Mouse (Mus musculus) hindbrain, embryonic 15.5 days (tissue): ENCODE data around the gene Pcnx2. TPM values are rescaled to one million over a fixed set of nuclear protein-coding genes. Genes with fewer than 3 reads are reported as not detected.

Experiments used
- ATAC-seq: fragments of 200-750 bp; cut with Nextera tagmentation; 2 replicates; pipeline ENCODE4 v1.8.0; 2017; ENCODE audit warnings: low read depth, moderate number of reproducible peaks, moderate TSS enrichment; ENCODE audit not compliant: low FRiP score
- H3K27ac ChIP-seq: fragments of 300-500 bp; sonication (generic); replicated peaks from 2 replicates; pipeline ENCODE4 v1.5.1; 2015; ENCODE audit warnings: mild to moderate bottlenecking, inconsistent platforms
- H3K27me3 ChIP-seq: fragments of 300-500 bp; sonication (generic); 2 replicates; pipeline ENCODE4 v1.6.1; 2015; ENCODE audit warnings: control low read depth, inconsistent platforms
- H3K36me3 ChIP-seq: fragments of 300-500 bp; sonication (generic); 2 replicates; pipeline ENCODE4 v1.6.1; 2015; ENCODE audit warnings: control low read depth, inconsistent platforms
- H3K4me1 ChIP-seq: fragments of 300-500 bp; sonication (generic); replicated peaks from 2 replicates; pipeline ENCODE4 v1.6.1; 2015; ENCODE audit warnings: control low read depth, inconsistent platforms
- H3K4me2 ChIP-seq: fragments of 300-500 bp; sonication (generic); 2 replicates; pipeline ENCODE4 v1.6.1; 2015; ENCODE audit warnings: moderate library complexity, mild to moderate bottlenecking, inconsistent platforms
- H3K4me3 ChIP-seq: fragments of 300-500 bp; sonication (generic); 2 replicates; pipeline ENCODE4 v1.5.1; 2015; ENCODE audit warnings: mild to moderate bottlenecking, inconsistent platforms
- H3K9ac ChIP-seq: fragments of 300-500 bp; sonication (generic); 2 replicates; pipeline ENCODE4 v1.6.1; 2015; ENCODE audit warnings: inconsistent platforms
- H3K9me3 ChIP-seq: fragments of 300-500 bp; sonication (generic); 2 replicates; pipeline ENCODE4 v1.6.1; 2016; ENCODE audit warnings: control low read depth, inconsistent platforms
- WGBS: fragments of 180-500 bp; shearing (Covaris S2); methylation state at CpG from one replicate; pipeline ENCODE4 v1.1.7; 2015; 5-methylcytosine and 5-hydroxymethylcytosine counted together
- polyA plus RNA-seq: library from polyadenylated mRNA; unstranded; fragments of >200 nt; fragmentation: Nextera tagmentation; extraction: Ambion mirVana; gene quantifications from 2 replicates; pipeline ENCODE4 v1.2.1, GENCODE M21; 2015

Gene Pcnx2
- polyA plus RNA-seq, 1 experiment from 2014 or later, result 5.2 TPM

DNA sequence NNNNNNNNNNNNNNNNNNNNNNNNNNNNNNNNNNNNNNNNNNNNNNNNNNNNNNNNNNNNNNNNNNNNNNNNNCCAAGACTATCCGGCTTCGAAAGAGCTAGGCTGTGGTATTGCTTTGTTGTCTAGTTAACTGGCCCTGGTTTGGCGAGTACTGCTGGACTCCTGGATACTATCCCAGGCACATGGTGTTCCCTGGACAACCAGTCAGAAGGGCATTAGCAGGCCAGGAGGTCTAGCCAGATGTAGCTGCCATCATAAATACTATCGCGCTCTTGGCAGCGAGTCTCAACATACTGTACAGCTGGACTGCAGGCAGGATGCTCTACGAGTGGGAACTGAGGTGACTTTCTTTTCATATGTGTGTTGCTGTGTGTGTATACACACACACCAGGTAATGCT lies 175.4 kb downstream of the Pcnx2 start:
- no peak overlapping the region for H3K9ac ChIP-seq
- H3K27me3 ChIP-seq, result no peaks in the 10 kb centered on the region
- no peak overlapping the region for H3K4me2 ChIP-seq
- no peaks in the 10 kb centered on the region for H3K9me3 ChIP-seq
- no peak overlapping the region for H3K27ac ChIP-seq
- no peak overlapping the region for H3K4me3 ChIP-seq
- 80% methylated on average over 7 of the region's 7 CpGs for WGBS
- ATAC-seq, result no peak
- no peaks in the 10 kb centered on the region for H3K36me3 ChIP-seq
- no peaks in the 10 kb centered on the region for H3K4me1 ChIP-seq

GRCm38 (mm10) chr8:125718914-125719313 lies 179.2 kb downstream of the Pcnx2 start:
- H3K4me1 ChIP-seq, result peaks cover 12% of the 10 kb centered on the region
- WGBS, result 64% methylated on average over 4 of the region's 4 CpGs
- H3K27ac ChIP-seq, result no peak overlapping the region
- ATAC-seq, result no peak
- H3K4me2 ChIP-seq, result no peak overlapping the region
- H3K9ac ChIP-seq, result no peak overlapping the region
- no peak overlapping the region for H3K4me3 ChIP-seq
- H3K9me3 ChIP-seq, result no peaks in the 10 kb centered on the region
- no peaks in the 10 kb centered on the region for H3K36me3 ChIP-seq
- no peaks in the 10 kb centered on the region for H3K27me3 ChIP-seq

DNA sequence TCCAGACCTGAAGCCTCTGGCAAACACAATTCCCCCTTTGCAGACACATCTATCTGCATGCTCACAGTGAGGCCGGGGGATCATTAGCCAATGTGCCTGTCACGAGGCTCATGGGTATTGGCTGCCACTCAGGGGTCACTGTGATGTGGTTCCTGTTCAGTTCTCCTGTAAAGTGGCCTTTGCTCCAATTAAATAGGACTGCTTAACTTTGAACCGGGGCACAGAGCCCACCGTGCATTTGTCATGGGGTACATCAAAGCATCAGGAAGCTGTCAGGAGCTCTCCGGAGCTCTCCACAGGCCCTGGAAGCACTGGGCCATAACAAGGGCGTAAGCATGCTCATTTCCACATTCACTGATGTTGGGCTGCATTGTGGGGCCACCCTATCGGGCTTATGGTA lies 181.5 kb downstream of the Pcnx2 start:
- H3K9me3 ChIP-seq, result no peaks in the 10 kb centered on the region
- no peaks in the 10 kb centered on the region for H3K27me3 ChIP-seq
- H3K4me3 ChIP-seq, result no peak overlapping the region
- H3K4me1 ChIP-seq, result peaks cover 12% of the 10 kb centered on the region
- 0 out of 2 replicates have a peak overlapping the region, but pooled peaks have one; percentile 9 for H3K27ac ChIP-seq
- ATAC-seq, result no peak
- no peak overlapping the region for H3K9ac ChIP-seq
- H3K36me3 ChIP-seq, result no peaks in the 10 kb centered on the region
- no peak overlapping the region for H3K4me2 ChIP-seq
- WGBS, result 19% methylated on average over 7 of the region's 7 CpGs

DNA sequence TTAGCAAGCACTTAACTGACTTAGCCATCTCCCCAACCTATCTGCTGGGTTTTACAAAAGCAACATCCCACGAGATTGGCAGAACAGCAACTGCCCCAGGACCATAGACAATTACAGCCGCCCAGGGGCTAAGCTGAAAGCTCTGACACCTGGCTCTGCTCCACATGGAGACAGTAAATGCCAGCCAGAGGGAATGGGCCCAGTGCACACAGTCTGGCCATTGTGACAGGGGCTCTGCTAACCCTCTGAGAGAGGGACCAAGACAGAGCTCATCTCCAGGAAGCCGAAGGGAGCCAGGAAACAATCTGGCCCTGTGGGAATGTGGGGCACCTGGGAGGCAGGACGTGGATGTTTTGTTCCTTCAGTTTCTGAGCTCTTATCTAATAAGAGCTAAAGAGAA lies 181.9 kb downstream of the Pcnx2 start:
- 0 out of 2 replicates have a peak overlapping the region, but pooled peaks have one; percentile 9 for H3K27ac ChIP-seq
- no peaks in the 10 kb centered on the region for H3K36me3 ChIP-seq
- H3K9me3 ChIP-seq, result no peaks in the 10 kb centered on the region
- no peak overlapping the region for H3K4me2 ChIP-seq
- peaks cover 12% of the 10 kb centered on the region for H3K4me1 ChIP-seq
- H3K9ac ChIP-seq, result no peak overlapping the region
- 38% methylated on average over 4 of the region's 4 CpGs for WGBS
- no peaks in the 10 kb centered on the region for H3K27me3 ChIP-seq
- ATAC-seq, result peak; percentile 77; the same call in 1 of the 2 replicates
- H3K4me3 ChIP-seq, result no peak overlapping the region

GRCm38 (mm10) chr8:125711514-125711913 lies 186.6 kb downstream of the Pcnx2 start:
- H3K27ac ChIP-seq, result no peak overlapping the region
- H3K4me2 ChIP-seq, result no peak overlapping the region
- no peaks in the 10 kb centered on the region for H3K36me3 ChIP-seq
- H3K4me3 ChIP-seq, result no peak overlapping the region
- no peaks in the 10 kb centered on the region for H3K27me3 ChIP-seq
- no peak overlapping the region for H3K9ac ChIP-seq
- no peak for ATAC-seq
- H3K9me3 ChIP-seq, result no peaks in the 10 kb centered on the region
- peaks cover 5% of the 10 kb centered on the region for H3K4me1 ChIP-seq
- WGBS, result 89% methylated on average over 5 of the region's 5 CpGs

- Histone ChIP-seq H3K27ac (no peak overlapping the region), H3K27me3 (no peaks in the 10 kb centered on the region), H3K36me3 (no peaks in the 10 kb centered on the region), H3K4me3 (no peak overlapping the region), H3K9me3 (no peaks in the 10 kb centered on the region), H3K9ac (no peak overlapping the region), H3K4me2 (no peak overlapping the region), H3K4me1 (no peaks in the 10 kb centered on the region)
- no peak for ATAC-seq
- WGBS, result 88% methylated on average over 5 of the region's 5 CpGs
These were observed 188.9 kb downstream of the Pcnx2 start for GRCm38 (mm10) chr8:125709171-125709570.

DNA sequence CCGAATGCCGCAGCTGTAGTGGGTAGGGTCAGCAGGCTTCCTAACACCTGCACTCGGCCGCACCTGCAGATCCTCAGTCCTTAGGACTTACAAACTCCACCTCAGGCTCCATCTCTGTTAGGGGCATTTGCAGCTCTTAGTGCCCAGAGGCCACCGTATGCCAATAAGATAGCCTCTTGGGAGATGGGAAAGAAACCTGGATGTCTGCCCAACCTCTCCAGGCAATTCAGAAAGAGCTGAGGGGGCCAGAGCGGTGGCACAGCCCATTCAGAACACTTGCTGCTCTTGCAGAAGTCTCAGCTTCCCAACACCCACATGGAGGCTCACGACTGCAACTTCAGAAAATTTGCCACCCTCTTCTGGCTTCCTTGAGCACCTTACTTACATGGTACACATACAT lies 192.3 kb downstream of the Pcnx2 start:
- ATAC-seq, result no peak

DNA sequence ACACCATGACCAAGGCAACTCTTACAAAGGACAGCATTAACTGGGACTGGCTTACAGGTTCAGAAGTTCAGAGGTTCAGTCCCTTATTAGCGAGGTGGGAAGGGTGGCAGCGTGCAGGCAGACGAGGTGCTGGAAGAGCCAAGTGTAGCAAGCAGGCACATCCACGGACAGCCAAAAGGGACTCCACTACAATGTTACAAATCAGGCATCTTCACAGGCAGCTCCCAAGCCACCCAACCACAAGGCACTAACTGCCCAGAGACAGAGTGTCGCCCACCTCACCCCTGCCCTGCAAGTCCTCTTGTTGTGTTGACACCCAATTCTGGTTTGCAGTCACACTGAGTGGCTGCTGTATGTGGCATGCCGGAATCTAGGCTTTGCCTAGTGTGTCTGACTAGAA lies 193.7 kb downstream of the Pcnx2 start:
- no peaks in the 10 kb centered on the region for H3K27me3 ChIP-seq
- ATAC-seq, result no peak
- H3K4me1 ChIP-seq, result peaks cover 7% of the 10 kb centered on the region
- no peaks in the 10 kb centered on the region for H3K36me3 ChIP-seq
- H3K27ac ChIP-seq, result no peak overlapping the region
- 85% methylated on average over 6 of the region's 6 CpGs for WGBS
- H3K4me2 ChIP-seq, result no peak overlapping the region
- H3K4me3 ChIP-seq, result no peak overlapping the region
- H3K9ac ChIP-seq, result no peak overlapping the region
- H3K9me3 ChIP-seq, result no peaks in the 10 kb centered on the region

More for the DNA sequence above, 192.3 kb downstream of the Pcnx2 start:
- Histone ChIP-seq H3K36me3 (no peaks in the 10 kb centered on the region), H3K4me2 (no peak overlapping the region), H3K9me3 (no peaks in the 10 kb centered on the region), H3K27me3 (no peaks in the 10 kb centered on the region), H3K27ac (no peak overlapping the region), H3K4me3 (no peak overlapping the region), H3K9ac (no peak overlapping the region), H3K4me1 (peaks cover 7% of the 10 kb centered on the region)
- 66% methylated on average over 7 of the region's 7 CpGs for WGBS

DNA sequence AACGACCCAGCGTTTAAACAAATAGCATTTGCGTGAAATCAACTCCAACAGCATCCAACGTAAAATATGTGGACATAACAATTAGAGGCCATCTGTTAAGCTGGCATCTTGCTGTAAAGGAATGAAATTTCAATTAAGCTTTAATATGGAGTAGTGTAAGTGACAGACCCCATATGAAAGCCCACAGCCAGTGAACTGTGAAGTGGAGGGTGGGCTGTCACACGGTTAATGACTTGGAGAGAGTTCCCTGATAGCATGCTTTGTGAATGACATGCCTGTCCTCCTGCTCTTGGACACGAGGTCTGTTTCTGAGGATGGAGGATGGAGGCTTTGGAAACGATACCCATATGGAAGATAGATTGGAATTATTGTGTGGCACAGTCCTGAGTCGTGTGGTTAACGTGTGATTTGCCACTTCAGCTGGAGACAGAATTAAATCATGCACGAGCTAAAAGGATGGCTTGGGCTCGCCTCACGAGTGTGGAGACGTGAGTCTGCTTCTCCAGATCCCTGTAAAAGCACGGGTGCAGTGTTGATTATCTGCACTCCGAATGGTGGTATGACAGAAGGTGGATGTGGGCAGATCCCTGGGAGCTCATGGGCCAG lies 195.1 kb downstream of the Pcnx2 start:
- Histone ChIP-seq H3K4me3 (no peak overlapping the region), H3K27me3 (no peaks in the 10 kb centered on the region), H3K4me2 (no peak overlapping the region), H3K36me3 (no peaks in the 10 kb centered on the region), H3K27ac (no peak overlapping the region; the same call in 1 of the 2 replicates), H3K9me3 (no peaks in the 10 kb centered on the region), H3K9ac (no peak overlapping the region), H3K4me1 (peaks cover 7% of the 10 kb centered on the region)
- 0 out of 2 replicates have a peak, but pooled peaks have one; percentile 42 for ATAC-seq
- WGBS, result 41% methylated on average over 15 of the region's 15 CpGs

Other genes starting within 250 kb of the Pcnx2 start
- gene Map10, start 228.5 kb downstream of the Pcnx2 start, polyA plus RNA-seq, result 7.5 and 7.7 TPM in 2 replicates
- gene Ntpcr, start 168.4 kb downstream of the Pcnx2 start, polyA plus RNA-seq, result 32.6 and 33.7 TPM in 2 replicates
- 0.65 and 0.75 TPM in 2 replicates for gene Map3k21, start 12.1 kb upstream of the Pcnx2 start, polyA plus RNA-seq
- gene Kcnk1, start 96.9 kb upstream of the Pcnx2 start, polyA plus RNA-seq, result 25.0 and 25.9 TPM in 2 replicates